Mouse (Mus musculus): ENCODE results near the gene Best1.

GRCm38 (mm10) chr19:10037534-10037933 lies 36.1 kb upstream of the Best1 start:
- TF ChIP-seq POLR2A (IDR thresholded peaks at IDR 0.05; ENCODE audit: low read depth, low read length) (no peak), CTCF (IDR thresholded peaks at IDR 0.05; ENCODE audit: borderline replicate concordance, insufficient read depth, low read length) (no peak)
